Mouse (Mus musculus) layer of hippocampus, postnatal 36 days (tissue): ENCODE measurements at regions not wholly inside any gene's neighbourhood (a gene's known extent, or its start where the extent isn't known, plus 50 kb on each side); places are given as distances from the start of the nearest gene placed in this dataset.

Experiments used
- DNase-seq, 2 experiments: peaks; one replicate each; pipeline ENCODE4 v3.0.0; 2022

- no peak for DNase-seq
Measured at GRCm38 (mm10) chr6:127381148-127381888, 65.3 kb upstream of the Parp11 start.

- no peak for DNase-seq
Measured at GRCm38 (mm10) chr6:127391258-127392011, 55.2 kb upstream of the Parp11 start.

GRCm38 (mm10) chr6:127392012-127392798, 54.4 kb upstream of the Parp11 start:
- DNase-seq, result no peak

GRCm38 (mm10) chr6:127392799-127393172, 53.9 kb upstream of the Parp11 start:
- no peak for DNase-seq

GRCm38 (mm10) chr6:127393907-127394600, 52.6 kb upstream of the Parp11 start:
- DNase-seq, result no peak
